Mouse (Mus musculus): ENCODE results near the gene Rrp36.
A peak's percentile ranks its signal among the peaks of the same experiment; 100 is the strongest.

Rrp36 gene

DNA sequence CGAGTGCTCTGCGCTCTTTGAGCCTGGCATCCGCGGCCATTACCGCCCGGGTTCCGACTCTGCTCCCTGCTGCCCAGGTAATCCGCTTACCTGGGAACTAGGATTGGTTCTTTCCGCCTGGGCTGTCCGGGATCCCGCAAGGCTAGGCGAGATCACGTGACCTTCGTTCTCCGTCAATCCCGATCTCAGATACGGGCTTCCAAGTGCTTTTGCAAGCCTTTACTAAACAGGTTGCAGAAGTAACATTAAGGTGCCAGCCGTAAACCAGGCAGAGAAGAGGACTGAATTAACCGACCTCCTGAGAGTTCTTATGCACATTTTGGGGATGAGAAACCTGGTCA lies 27.9 kb downstream of the Rrp36 start:
- no peak for DNase-seq (ENCODE audit: low spot score)

DNA sequence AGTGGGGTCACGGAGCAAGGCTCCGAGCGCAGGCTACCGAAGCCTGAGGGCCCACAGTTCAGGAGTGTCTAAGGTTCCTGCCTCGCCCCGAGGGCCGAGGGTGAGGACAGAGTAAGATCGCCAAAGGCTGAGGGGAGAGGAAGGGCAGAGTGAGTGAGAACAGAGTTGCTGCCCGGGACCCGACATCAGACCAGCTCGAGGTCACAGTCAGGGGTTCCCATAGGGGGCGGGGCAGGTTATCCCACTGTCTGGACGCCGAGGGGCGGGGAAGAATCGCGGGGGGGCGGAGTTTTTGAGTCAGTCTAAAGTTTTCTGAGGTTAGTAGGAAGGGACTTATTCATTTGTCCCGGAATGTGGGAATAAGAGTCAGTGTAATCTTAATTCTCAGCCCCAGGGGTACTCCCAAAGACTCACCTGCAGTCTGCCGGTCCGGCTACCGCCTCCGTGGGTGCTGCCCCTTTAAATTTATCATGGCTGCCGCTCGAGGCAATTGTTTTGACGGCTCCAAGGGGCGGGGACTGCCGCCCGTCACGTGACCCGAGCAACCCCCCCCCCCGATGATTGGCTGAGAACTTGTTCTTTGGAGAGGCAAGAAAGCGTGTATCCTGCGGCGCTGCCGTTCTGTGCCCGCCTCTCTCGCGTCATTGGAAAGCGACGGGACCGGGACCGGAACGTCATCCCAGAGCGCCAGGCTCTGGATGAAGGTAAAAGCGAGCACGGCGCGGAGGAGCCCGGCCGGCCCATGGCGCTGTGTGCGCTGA lies 28.4 kb downstream of the Rrp36 start, which contains the start of the genes Klc4 and Mrpl2:
Klc4 (minus strand) TSS at position 462 of the 761 bp plus-strand sequence.
Mrpl2 (plus strand) TSS at position 669 of the 761 bp plus-strand sequence.
- peak; percentile 98 for DNase-seq (ENCODE audit: low spot score)

GRCm38 (mm10) chr17:46644916-46645475 lies 29.2 kb downstream of the Rrp36 start:
- DNase-seq (ENCODE audit: low spot score): no peak

DNA sequence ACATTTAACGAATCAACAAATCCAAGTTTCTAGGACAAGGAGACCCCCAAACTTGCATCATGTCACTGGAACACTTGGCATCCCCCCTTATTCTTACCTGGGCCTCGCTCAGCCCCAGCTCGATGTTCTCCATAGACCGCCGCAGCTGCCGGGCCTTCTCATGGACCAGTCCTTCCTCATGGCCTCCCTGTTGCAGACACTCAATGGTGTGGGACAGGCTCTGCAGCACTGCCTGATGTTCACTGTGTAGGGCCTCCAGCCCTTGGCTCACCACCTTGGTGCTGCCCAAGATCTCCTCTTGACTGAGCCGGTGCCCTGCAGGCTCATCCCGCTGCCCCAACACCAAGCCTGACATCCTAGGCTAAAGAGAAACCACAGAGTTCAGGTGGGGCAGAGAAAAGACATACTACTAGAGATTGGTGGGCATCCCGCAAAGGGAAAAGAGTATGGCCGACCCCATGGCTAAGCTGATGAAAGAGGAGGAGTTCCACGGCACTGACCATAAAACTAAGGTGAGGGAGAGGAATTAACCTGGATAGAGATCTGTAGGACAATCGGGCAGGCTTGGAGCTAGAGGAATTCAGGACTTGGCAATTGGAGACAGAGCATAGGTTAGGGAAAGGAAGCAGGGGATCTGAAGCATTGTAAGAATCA lies 29.9 kb downstream of the Rrp36 start:
- no peak for DNase-seq (ENCODE audit: low spot score)

GRCm38 (mm10) chr17:46642060-46642459 lies 32.1 kb downstream of the Rrp36 start:
- DNase-seq (ENCODE audit: low spot score): no peak

DNA sequence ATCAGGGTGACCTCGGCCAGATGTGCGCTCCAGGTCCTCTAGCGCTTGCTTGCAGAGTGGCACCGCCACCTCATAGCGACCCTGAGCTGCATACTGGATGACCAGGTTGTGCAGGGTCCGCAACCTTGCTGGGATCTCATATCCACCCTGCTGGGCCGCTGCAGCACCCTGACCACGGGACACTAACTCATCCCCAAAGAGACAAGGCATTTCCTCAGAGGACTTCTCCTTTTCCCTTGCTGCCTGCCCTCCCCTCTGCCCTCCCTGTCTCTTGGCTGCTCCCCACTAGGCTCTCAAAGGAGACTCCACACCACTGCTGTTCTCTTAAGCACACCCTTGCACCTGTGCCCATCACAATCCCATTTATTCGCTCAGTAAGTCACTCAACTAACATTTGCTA lies 34.2 kb downstream of the Rrp36 start:
- no peak for DNase-seq (ENCODE audit: low spot score)

DNA sequence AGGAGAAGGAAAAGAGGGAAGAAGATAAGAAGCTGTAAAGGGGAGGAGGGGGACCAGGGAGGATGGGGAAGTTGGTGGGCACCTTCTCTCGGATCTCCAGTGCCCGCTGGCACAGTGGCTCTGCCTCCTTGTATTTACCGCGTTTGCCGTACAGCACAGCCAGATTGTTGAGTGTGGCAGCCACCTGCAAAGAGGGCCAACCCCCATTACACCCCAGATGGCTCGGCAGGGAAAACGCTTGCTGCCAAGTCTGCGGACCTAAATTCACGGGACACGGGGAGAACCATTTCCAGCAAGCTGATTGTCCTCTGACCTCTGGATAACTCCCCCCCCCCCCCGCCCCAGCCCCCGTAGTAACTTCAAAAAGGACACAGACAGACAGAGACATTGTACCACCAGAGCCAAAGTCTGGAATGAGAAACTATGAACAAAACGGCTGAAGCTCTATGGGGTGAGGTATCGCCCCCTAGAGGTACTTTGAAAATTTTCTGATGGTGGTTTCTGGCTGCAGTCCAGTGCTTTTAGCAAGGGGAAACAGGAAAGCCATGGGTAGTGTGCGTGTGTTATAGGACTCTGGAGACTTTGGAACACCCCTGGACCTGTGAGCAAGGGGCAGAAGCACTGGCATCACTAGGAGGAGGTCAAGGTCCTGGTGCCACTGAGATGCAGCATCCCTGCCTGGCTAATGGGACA lies 37.2 kb downstream of the Rrp36 start:
- DNase-seq (ENCODE audit: low spot score): peak; percentile 56

DNA sequence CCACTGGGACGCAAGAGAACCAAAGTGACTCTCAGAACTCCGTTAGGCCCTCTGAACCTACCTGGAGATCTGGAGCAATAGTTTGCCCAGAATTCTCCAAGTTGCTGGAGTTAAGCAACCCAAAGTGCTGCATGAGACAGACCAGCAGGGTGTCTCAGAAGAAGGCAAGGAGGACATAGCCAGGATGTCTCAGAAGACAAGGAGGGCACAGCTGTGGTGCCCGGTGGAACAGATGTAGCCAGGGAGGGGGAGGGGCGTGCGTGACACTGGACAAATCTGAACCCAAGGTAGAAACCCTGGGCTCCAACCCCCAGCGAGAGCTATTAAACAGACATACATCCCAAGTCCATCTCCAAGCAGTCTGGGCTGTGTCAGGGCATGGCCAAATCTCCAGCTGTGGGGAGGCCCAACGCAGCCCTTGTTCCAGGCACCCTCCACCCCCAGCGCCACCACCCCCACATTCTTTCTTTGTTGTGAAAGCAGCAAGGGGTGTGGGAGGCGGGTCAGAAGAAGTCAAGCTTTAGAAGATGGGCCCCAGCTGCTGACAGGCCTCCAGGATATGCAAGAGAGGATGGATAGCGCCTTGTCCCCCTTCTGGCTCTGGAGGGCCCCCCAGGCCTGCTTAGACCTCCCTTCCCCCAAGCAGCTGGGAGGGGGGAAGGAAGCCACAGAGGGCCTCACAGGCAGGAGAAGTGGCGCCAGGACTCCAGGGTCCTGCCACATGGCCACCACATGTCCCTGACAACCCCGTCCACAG lies 44.3 kb downstream of the Rrp36 start:
- no peak for DNase-seq (ENCODE audit: low spot score)

DNA sequence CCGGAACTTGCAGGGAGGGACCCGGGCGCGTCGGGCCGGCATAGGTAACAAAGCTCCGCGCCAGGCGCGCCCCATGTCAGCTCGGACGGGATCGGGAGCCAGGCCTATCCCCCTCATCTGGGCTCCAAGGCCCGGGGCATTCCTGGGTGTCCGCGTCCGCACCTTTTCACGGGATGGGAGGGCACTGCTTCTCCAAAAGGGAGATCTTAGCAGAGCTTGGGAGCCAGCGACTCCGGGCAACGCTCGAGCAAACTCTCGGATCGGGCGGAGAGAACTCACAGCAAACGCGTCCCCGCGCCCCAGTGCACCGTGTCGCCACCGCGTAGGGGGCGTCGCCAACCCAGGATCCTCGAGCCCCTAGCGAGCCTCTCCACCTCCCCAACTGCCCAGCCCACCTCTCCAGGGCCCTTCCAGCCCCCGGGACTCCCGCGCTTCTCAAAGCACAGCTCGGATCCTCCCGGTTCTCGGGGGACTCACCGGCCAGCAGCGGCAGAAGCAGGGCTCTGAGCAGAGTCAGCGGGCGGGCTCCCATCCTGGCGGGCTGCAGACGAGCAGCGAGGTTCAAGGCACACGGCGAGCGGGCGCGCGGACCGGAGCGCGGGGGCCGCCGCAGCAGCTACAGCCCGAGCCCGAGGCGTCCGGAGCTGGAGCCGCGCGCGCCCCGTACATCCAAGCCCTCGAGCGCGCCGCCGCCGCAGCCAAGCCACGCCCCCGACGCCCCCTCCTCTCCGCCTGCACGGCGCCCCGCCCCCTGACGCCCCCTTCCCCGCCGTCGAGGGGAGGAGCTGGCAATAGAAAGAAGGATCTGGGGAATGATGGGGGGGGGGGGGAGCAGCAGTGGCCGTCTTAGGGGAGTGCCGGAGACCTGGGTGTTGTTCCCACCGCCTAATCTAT lies 45.1 kb downstream of the Rrp36 start, which contains the start of gene Ptk7:
Ptk7 (minus strand) TSS at position 714 of the 894 bp plus-strand sequence.
- no peak for DNase-seq (ENCODE audit: low spot score)

DNA sequence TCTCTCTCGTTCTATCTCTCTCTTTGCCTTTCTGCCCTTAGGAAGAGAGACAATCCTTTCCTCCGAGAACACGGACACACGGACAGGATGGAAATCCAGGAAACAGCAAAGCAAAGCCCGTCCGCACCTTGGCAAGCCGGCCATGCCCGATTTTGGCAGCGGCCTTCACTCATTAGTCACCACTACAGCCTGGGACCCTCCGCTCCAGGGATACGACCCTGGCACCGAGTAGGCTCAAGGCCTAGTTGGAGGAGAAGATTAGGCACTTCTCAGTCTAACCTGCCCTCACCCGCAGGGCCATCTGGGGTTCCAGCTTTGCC lies 45.7 kb downstream of the Rrp36 start:
- DNase-seq (ENCODE audit: low spot score): no peak

DNA sequence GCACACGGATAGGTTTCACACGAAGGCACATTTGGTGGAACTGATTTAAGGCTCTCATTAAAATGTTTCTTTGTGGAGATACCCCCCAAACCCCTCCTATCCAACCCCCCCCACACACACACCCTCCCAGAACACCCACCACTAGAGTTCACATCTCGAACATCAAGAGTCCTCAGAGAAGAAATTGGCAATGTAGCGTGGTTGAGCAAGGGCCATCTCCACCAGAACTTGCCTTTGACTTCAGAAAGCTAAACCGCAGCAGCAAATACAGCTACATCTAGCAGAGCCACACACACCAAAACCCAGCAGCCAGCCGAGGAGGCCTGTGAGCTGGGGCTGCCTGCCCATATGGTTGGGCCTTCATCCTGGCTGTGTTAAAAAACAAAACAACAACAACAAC lies 46.7 kb downstream of the Rrp36 start:
- no peak for DNase-seq (ENCODE audit: low spot score)

- DNase-seq (ENCODE audit: low spot score): no peak
These were observed 49.6 kb downstream of the Rrp36 start for GRCm38 (mm10) chr17:46624598-46624997.

GRCm38 (mm10) chr17:46623819-46624557 lies 50.2 kb downstream of the Rrp36 start:
- DNase-seq (ENCODE audit: low spot score): no peak

DNA sequence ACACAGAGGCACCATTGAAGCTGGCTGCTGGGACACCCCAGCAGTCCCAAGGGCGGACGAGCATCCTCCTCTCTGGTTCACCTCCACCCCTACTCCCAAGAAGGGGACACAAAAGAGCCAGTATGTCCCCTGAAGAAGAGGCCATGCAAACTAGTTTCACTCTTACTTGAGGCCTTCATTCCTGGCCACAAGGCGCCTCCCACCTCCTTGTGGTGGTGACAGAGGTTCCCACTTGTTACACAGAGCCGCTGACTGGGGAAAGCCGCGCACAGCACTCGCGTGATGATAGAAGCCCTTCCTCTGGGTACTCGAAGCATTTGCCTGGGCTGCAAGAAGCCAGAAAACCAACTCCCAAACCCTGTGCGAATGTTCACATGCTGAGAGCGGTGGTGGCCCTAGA lies 51.9 kb downstream of the Rrp36 start:
- DNase-seq (ENCODE audit: low spot score): no peak

- DNase-seq (ENCODE audit: low spot score): no peak
These were observed 52.8 kb downstream of the Rrp36 start for GRCm38 (mm10) chr17:46621324-46621723.

DNA sequence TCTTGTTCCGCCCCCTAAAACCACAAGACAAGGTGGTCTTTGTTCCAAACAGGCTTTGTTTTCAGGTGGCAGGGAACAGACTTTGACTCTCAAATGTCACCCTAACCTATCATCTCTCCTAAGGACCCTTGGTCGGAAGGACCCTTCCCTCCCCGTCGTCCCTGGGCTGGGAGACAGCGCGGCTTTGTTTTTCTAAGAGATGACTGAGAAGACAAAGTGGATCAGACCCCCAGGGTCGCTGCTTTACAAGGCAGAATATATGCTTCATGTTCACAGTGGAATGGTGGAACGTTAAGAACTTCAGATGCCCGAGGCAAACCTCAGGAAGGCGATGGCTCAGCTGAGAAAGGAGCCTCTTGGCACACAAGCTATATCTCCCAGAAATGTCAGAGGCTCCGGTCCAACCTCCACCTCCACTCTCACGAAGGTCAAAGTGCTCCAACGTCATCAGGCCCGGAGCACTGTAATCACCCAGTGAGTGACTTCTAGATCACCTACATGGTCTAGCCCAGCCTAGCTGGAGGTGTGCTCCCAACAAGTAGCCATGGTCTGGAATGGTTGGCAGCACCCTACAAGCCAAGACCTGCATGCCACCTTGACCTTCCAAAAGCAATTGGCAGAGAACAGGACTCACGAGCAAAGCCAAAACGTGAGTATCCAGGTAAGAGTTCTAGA lies 54.3 kb downstream of the Rrp36 start:
- DNase-seq (ENCODE audit: low spot score): no peak

DNA sequence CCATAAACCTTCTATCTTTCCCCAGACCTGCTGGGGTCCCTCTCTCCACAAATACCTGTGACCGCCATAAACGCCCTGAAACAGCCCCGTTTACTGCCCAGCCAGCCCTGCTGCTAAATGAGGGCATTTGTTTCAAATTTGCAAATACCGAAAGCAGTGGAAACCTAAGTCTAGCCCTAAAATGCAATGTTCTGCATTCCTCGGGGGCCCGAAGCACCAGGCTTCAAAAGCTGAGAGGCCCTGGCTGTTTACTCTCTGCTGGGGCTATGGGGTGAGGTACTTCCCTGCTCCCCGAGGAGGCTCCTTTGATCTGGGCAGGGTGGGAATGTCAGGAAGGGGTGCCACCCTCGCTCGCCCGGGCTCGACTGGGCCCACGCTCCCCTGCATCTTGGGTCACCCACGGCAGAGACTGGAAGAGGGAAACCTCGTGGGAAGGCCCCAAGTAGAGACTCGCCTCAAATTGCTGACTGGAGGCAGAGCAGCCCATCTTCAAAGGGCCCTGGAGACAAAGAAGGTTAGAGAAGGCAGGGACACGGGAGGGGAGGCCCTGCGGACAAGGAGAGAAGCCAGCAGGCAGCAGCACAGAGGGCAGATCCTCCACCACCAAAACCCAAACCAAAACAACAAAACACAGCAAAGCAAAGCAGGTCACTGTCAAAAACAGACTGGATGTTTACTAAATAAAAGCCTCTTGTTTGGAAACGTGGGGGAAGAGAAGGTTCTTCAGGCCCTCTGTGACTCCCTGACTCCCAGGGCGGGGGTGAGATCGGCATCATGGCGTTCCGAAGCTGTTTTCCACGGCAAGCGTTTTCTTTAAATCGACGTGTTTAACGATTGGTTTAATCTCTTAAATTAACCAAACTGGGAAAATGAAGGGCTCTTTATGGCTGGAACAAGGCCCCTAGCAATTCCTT lies 55.1 kb downstream of the Rrp36 start:
- DNase-seq (ENCODE audit: low spot score): no peak

DNA sequence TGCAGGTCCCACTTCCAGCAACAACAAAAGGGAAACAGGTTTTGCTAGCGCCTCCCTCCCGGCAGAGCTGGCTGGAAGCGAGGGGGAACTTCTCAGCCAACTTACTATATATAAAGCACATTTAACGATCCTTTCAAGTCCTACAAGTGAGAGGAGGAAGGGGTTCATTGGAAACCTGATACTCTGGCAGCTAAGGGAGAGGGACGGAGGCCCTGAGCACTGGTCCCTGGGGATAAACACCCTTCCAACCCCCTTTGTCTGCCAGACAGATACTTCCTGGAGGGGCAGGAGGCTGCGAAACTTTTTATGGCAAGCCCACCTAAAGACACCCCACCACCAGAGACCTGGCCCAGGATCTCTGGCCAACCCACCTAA lies 55.8 kb downstream of the Rrp36 start:
- no peak for DNase-seq (ENCODE audit: low spot score)

GRCm38 (mm10) chr17:46617799-46618198 lies 56.4 kb downstream of the Rrp36 start:
- no peak for DNase-seq (ENCODE audit: low spot score)
